Mouse (Mus musculus): ENCODE measurements around the gene Mapk9. TPM values are rescaled to one million over a fixed set of nuclear protein-coding genes. Genes with fewer than 3 reads are reported as not detected.

Gene Mapk9
- polyA plus RNA-seq, 2 experiments, result 34.7 to 39.4 TPM

DNA sequence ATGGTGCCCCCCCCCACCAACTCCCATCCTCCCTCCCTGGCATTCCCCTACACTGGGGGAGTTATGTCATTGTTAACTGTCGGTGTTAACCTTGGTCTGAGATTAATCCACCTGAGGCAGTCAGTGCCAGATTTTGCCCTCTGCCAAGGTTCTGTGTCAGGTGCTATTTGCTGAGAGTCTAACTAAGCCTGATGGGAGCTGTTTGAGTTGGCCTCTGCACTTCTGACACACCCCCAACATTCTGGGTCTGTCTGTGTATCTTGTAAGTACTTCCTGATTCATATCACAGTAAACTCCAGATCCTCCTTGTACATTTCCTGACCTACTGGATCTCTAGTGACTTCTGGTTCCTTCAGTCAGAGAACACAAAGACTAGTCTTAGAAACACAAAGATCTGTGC lies 5.9 kb upstream of the Mapk9 start:
- no peak overlapping the region for H3K27ac ChIP-seq (replicated peaks; ENCODE audit: low read depth, low read length)
- H3K4me3 ChIP-seq (replicated peaks; ENCODE audit: low read length), result no peak overlapping the region
- H3K9me3 ChIP-seq (ENCODE audit: control insufficient read depth, low read length), result no peaks in the 10 kb centered on the region
- H3K27me3 ChIP-seq (ENCODE audit: control insufficient read depth, insufficient read depth, low read length), result no peaks in the 10 kb centered on the region
- peaks cover 27% of the 10 kb centered on the region for H3K36me3 ChIP-seq (ENCODE audit: control insufficient read depth, insufficient read depth, low read length)
- H3K9ac ChIP-seq (ENCODE audit: low read depth, low read length, severe bottlenecking), result no peak overlapping the region
- DNase-seq (ENCODE audit: low spot score) (no peak), ATAC-seq (ENCODE audit: low FRiP score, low read depth) (no peak)
- 53% methylated on average over 1 of the region's 1 CpGs for WGBS
- no peak for TF ChIP-seq POLR2A (IDR thresholded peaks at IDR 0.05; ENCODE audit: borderline replicate concordance, extremely low read depth, insufficient read depth, insufficient read length)
- H3K4me1 ChIP-seq (ENCODE audit: control insufficient read depth, insufficient read depth, low read length), result no peaks in the 10 kb centered on the region
- H3K4me2 ChIP-seq (replicated peaks; ENCODE audit: low read depth, low read length, severe bottlenecking), result no peak overlapping the region

- Histone ChIP-seq H3K4me1 (ENCODE audit: control insufficient read depth, insufficient read depth, low read length) (no peaks in the 10 kb centered on the region), H3K9ac (ENCODE audit: low read depth, low read length, severe bottlenecking) (no peak overlapping the region), H3K4me3 (replicated peaks; ENCODE audit: low read length) (no peak overlapping the region), H3K4me2 (replicated peaks; ENCODE audit: low read depth, low read length, severe bottlenecking) (no peak overlapping the region), H3K27me3 (ENCODE audit: control insufficient read depth, insufficient read depth, low read length) (no peaks in the 10 kb centered on the region), H3K9me3 (ENCODE audit: control insufficient read depth, low read length) (no peaks in the 10 kb centered on the region), H3K27ac (replicated peaks; ENCODE audit: low read depth, low read length) (no peak overlapping the region), H3K36me3 (ENCODE audit: control insufficient read depth, insufficient read depth, low read length) (peaks cover 17% of the 10 kb centered on the region)
- 19% methylated on average over 1 of the region's 1 CpGs for WGBS
- no peak for TF ChIP-seq POLR2A (IDR thresholded peaks at IDR 0.05; ENCODE audit: borderline replicate concordance, extremely low read depth, insufficient read depth, insufficient read length)
- ATAC-seq (ENCODE audit: low FRiP score, low read depth) (no peak), DNase-seq (ENCODE audit: low spot score) (no peak)
Observed at GRCm38 (mm10) chr11:49841886-49842285, 4.7 kb upstream of the Mapk9 start.

GRCm38 (mm10) chr11:49842718-49843117 lies 3.8 kb upstream of the Mapk9 start:
- DNase-seq (ENCODE audit: low spot score) (no peak), ATAC-seq (ENCODE audit: low FRiP score, low read depth) (no peak)
- WGBS, result 61% methylated on average over 3 of the region's 3 CpGs
- no peak for TF ChIP-seq POLR2A (IDR thresholded peaks at IDR 0.05; ENCODE audit: borderline replicate concordance, extremely low read depth, insufficient read depth, insufficient read length)
- no peaks in the 10 kb centered on the region for H3K9me3 ChIP-seq (ENCODE audit: control insufficient read depth, low read length)
- H3K4me2 ChIP-seq (replicated peaks; ENCODE audit: low read depth, low read length, severe bottlenecking), result no peak overlapping the region
- no peaks in the 10 kb centered on the region for H3K27me3 ChIP-seq (ENCODE audit: control insufficient read depth, insufficient read depth, low read length)
- no peak overlapping the region for H3K9ac ChIP-seq (ENCODE audit: low read depth, low read length, severe bottlenecking)
- H3K4me3 ChIP-seq (replicated peaks; ENCODE audit: low read length), result no peak overlapping the region
- H3K36me3 ChIP-seq (ENCODE audit: control insufficient read depth, insufficient read depth, low read length), result peaks cover 9% of the 10 kb centered on the region
- no peak overlapping the region for H3K27ac ChIP-seq (replicated peaks; ENCODE audit: low read depth, low read length)
- peaks cover 5% of the 10 kb centered on the region for H3K4me1 ChIP-seq (ENCODE audit: control insufficient read depth, insufficient read depth, low read length)

GRCm38 (mm10) chr11:49844311-49844710 lies 2.2 kb upstream of the Mapk9 start:
- H3K36me3 ChIP-seq (ENCODE audit: control insufficient read depth, insufficient read depth, low read length), result no peaks in the 10 kb centered on the region
- 89% methylated on average over 10 of the region's 10 CpGs for WGBS
- no peak overlapping the region for H3K4me3 ChIP-seq (replicated peaks; ENCODE audit: low read length)
- H3K4me1 ChIP-seq (ENCODE audit: control insufficient read depth, insufficient read depth, low read length), result peaks cover 13% of the 10 kb centered on the region
- no peak overlapping the region for H3K27ac ChIP-seq (replicated peaks; ENCODE audit: low read depth, low read length)
- no peak overlapping the region for H3K9ac ChIP-seq (ENCODE audit: low read depth, low read length, severe bottlenecking)
- ATAC-seq (ENCODE audit: low FRiP score, low read depth) (no peak), DNase-seq (ENCODE audit: low spot score) (no peak)
- no peak overlapping the region for H3K4me2 ChIP-seq (replicated peaks; ENCODE audit: low read depth, low read length, severe bottlenecking)
- no peaks in the 10 kb centered on the region for H3K9me3 ChIP-seq (ENCODE audit: control insufficient read depth, low read length)
- no peaks in the 10 kb centered on the region for H3K27me3 ChIP-seq (ENCODE audit: control insufficient read depth, insufficient read depth, low read length)
- TF ChIP-seq POLR2A (IDR thresholded peaks at IDR 0.05; ENCODE audit: borderline replicate concordance, extremely low read depth, insufficient read depth, insufficient read length), result no peak

DNA sequence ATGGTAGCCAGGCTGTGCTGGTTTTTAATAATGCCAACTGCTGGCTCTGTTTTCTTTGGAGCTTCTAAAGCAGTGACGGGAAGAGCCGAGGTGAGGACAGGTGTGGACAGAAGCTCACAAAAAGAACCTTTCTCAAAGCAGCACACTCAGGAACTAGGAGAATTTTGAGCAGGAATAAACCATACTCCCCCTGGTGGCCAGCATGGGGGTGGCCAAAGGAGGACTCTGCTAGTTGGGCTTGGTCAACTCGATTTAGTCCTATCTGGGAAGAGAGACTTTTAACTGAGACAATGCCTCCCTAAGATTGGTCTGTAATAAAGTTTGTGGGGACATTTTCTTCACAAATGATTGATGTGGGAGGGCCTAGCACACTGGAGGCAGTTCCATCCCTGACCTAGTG lies 1.6 kb upstream of the Mapk9 start:
- no peak for ATAC-seq (ENCODE audit: low FRiP score, low read depth)
- H3K4me1 ChIP-seq (ENCODE audit: control insufficient read depth, insufficient read depth, low read length), result peaks cover 13% of the 10 kb centered on the region
- 39% methylated on average over 3 of the region's 3 CpGs for whole genome bisulfite sequencing
- no peak overlapping the region for H3K4me3 ChIP-seq (replicated peaks; ENCODE audit: low read length)
- no peak for TF ChIP-seq POLR2A (IDR thresholded peaks at IDR 0.05; ENCODE audit: borderline replicate concordance, extremely low read depth, insufficient read depth, insufficient read length)
- H3K4me2 ChIP-seq (replicated peaks; ENCODE audit: low read depth, low read length, severe bottlenecking), result no peak overlapping the region
- H3K36me3 ChIP-seq (ENCODE audit: control insufficient read depth, insufficient read depth, low read length), result no peaks in the 10 kb centered on the region
- peak; percentile 75 for DNase-seq (ENCODE audit: low spot score)
- H3K27me3 ChIP-seq (ENCODE audit: control insufficient read depth, insufficient read depth, low read length), result no peaks in the 10 kb centered on the region
- H3K9ac ChIP-seq (ENCODE audit: low read depth, low read length, severe bottlenecking), result no peak overlapping the region
- no peak overlapping the region for H3K27ac ChIP-seq (replicated peaks; ENCODE audit: low read depth, low read length)
- no peaks in the 10 kb centered on the region for H3K9me3 ChIP-seq (ENCODE audit: control insufficient read depth, low read length)

GRCm38 (mm10) chr11:49845958-49846357 lies 593 bp upstream of the Mapk9 start:
- Histone ChIP-seq H3K4me2 (replicated peaks; ENCODE audit: low read depth, low read length, severe bottlenecking) (peak overlapping the region; percentile 84), H3K9ac (ENCODE audit: low read depth, low read length, severe bottlenecking) (peak overlapping the region; percentile 89), H3K9me3 (ENCODE audit: control insufficient read depth, low read length) (no peaks in the 10 kb centered on the region), H3K4me1 (ENCODE audit: control insufficient read depth, insufficient read depth, low read length) (peaks cover 13% of the 10 kb centered on the region), H3K36me3 (ENCODE audit: control insufficient read depth, insufficient read depth, low read length) (no peaks in the 10 kb centered on the region), H3K4me3 (replicated peaks; ENCODE audit: low read length) (peak overlapping the region; percentile 90), H3K27me3 (ENCODE audit: control insufficient read depth, insufficient read depth, low read length) (no peaks in the 10 kb centered on the region), H3K27ac (replicated peaks; ENCODE audit: low read depth, low read length) (no peak overlapping the region)
- no peak for TF ChIP-seq POLR2A (IDR thresholded peaks at IDR 0.05; ENCODE audit: borderline replicate concordance, extremely low read depth, insufficient read depth, insufficient read length)
- ATAC-seq (ENCODE audit: low FRiP score, low read depth) (no peak), DNase-seq (ENCODE audit: low spot score) (no peak)
- 42% methylated on average over 11 of the region's 11 CpGs for WGBS

All from limb, embryonic 14.5 days (tissue).